Mouse (Mus musculus): ENCODE data around the gene Emx1.

DNA sequence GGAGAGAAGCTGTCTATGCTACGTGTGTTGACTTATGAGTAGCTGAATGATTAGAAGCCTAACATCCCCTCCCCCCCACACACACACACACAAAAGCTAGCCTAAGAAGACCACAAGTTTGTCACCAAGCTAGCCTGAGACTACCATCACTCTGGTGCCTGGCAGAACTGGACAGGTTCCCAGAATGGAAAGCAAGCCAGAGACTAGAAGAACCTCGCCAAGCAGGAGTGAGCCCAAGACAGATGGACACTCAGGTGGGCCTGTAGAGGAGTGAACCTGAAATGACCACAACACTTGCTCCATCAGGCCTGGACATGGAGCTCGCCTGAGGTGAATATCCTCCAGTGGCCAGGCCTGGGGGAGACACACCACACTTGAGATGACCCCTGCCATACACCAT is 36.9 kb upstream of the Emx1 start:
- TF ChIP-seq CTCF (IDR thresholded peaks at IDR 0.05) (no peak), EP300 (IDR thresholded peaks at IDR 0.05) (no peak)

Measured in lung, postnatal 0 days (tissue).